In the genomic region with DNA sequence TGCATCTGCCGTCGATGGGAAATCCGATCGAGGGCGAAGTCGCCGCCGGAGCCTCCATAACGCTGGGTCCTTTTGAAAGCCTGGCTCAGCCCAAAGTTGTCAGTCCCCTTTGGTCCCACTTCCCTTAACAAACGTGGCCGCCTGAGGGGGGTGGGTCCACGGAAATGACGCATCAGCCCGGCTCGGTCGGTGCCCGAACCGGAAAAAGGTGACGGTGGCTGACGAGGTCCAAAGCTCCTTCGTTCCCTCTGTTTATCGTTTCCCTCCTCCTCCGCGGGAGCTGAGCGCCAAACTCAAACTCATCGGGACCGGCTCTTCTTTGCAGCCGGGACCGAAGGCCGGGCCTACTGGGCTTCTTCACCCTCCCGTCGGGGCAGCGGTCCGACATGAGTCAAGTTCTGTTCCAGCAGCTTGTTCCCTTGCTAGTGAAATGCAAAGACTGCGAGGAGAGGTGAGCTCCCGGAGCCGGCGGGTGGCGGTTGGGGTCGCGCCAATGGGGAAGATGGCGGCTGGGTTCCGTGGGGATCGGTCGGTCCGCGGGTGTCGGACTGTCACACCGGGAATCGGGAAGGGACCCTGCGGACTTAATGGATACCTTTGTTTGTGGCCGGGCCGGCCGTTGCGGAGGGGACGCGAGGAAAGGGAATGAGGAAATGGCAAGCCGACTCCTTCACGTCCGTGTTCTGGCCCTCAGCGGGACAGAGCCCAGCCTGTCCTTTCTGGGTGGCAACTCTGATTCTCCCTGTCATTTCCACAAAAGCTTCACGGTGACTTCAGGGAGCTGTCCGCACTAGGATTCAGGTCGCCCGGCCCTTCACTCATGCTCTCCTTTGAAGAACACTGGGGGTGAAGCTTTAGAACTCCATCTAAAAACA, we compare ENCODE assay signal across 8 mouse cellular contexts. TPM values are rescaled to one million over a fixed set of nuclear protein-coding genes. Genes with fewer than 3 reads are reported as not detected.
DNase-seq lines count a peak whose midpoint lies in the region; ATAC-seq and TF ChIP-seq lines count a peak whose summit lies in the region.

A gene (plus strand): TSS at position 255 of the 875 bp plus-strand sequence.

- H3K9ac ChIP-seq in forebrain, embryonic 12.5 days, result peak within 1 kb of the TSS; percentile 79
- peak within 1 kb of the TSS; percentile 84 for H3K9ac ChIP-seq in heart, postnatal 0 days (replicated peaks; ENCODE audit: low read depth, low read length)
- H3K9ac ChIP-seq in liver, embryonic 16.5 days (ENCODE audit: low read depth, low read length), result peak within 1 kb of the TSS; percentile 93
- H3K9ac ChIP-seq in neural tube, embryonic 13.5 days, result peak within 1 kb of the TSS; percentile 79

- peak; percentile 98 for DNase-seq in c-Kit-positive CD71-positive TER-119-positive erythroid progenitor cells, embryonic 14.5 days (ENCODE audit: low spot score)
- DNase-seq in heart, postnatal 0 days (ENCODE audit: low spot score), result peak; percentile 95
- peak; percentile 100 for DNase-seq in kidney, postnatal 4 days

- no peaks in the 10 kb centered on the region for H3K9me3 ChIP-seq in E14TG2a.4 (ENCODE audit: low read length)
- no peaks in the 10 kb centered on the region for H3K9me3 ChIP-seq in forebrain, embryonic 12.5 days
- H3K9me3 ChIP-seq in heart, postnatal 0 days (replicated peaks; ENCODE audit: control insufficient read depth, low read length), result no peaks in the 10 kb centered on the region
- H3K9me3 ChIP-seq in liver, embryonic 16.5 days (replicated peaks; ENCODE audit: control insufficient read depth, low read length), result no peaks in the 10 kb centered on the region
- no peaks in the 10 kb centered on the region for H3K9me3 ChIP-seq in neural tube, embryonic 13.5 days

- ATAC-seq in forebrain, embryonic 12.5 days (ENCODE audit: low FRiP score), result peak; percentile 98
- peak; percentile 97 for ATAC-seq in heart, postnatal 0 days (ENCODE audit: insufficient read depth, low read depth)
- ATAC-seq in liver, embryonic 16.5 days (ENCODE audit: low read depth), result peak; percentile 96
- ATAC-seq in neural tube, embryonic 13.5 days (ENCODE audit: low read depth), result peak; percentile 99

- H3K4me1 ChIP-seq in E14TG2a.4 (replicated peaks; ENCODE audit: low read depth, low read length), result peaks cover 51% of the 10 kb centered on the region
- peaks cover 12% of the 10 kb centered on the region for H3K4me1 ChIP-seq in forebrain, embryonic 12.5 days
- H3K4me1 ChIP-seq in heart, postnatal 0 days (ENCODE audit: control insufficient read depth, insufficient read depth), result peaks cover 7% of the 10 kb centered on the region
- H3K4me1 ChIP-seq in liver, embryonic 16.5 days (ENCODE audit: control insufficient read depth, low read depth, low read length), result peaks cover 13% of the 10 kb centered on the region
- peaks cover 18% of the 10 kb centered on the region for H3K4me1 ChIP-seq in neural tube, embryonic 13.5 days (replicated peaks)
- H3K4me1 ChIP-seq in testis, adult 2 months (ENCODE audit: control insufficient read depth, insufficient read depth, low read length), result no peaks in the 10 kb centered on the region

- TF ChIP-seq CTCF in E14TG2a.4 (conservative IDR thresholded peaks at IDR 0.05; ENCODE audit: low read length), result no peak
- TF ChIP-seq CTCF in heart, postnatal 0 days (IDR thresholded peaks at IDR 0.05; ENCODE audit: low read depth), result no peak
- TF ChIP-seq CTCF in testis, adult 2 months (IDR thresholded peaks at IDR 0.05; ENCODE audit: control insufficient read depth, insufficient read depth, insufficient replicate concordance, low read depth, low read length), result no peak

- peak; percentile 88 for TF ChIP-seq POLR2A in testis, adult 2 months (IDR thresholded peaks at IDR 0.05; ENCODE audit: control insufficient read depth, low read depth, low read length)

- H3K4me3 ChIP-seq in E14TG2a.4 (replicated peaks; ENCODE audit: low read length), result peak within 1 kb of the TSS; percentile 97
- H3K4me3 ChIP-seq in forebrain, embryonic 12.5 days (replicated peaks), result peak within 1 kb of the TSS; percentile 84
- H3K4me3 ChIP-seq in heart, postnatal 0 days (ENCODE audit: low read depth, low read length), result peak within 1 kb of the TSS; percentile 98
- peak within 1 kb of the TSS; percentile 95 for H3K4me3 ChIP-seq in liver, embryonic 16.5 days (ENCODE audit: low read depth, low read length)
- H3K4me3 ChIP-seq in neural tube, embryonic 13.5 days, result peak within 1 kb of the TSS; percentile 66
- H3K4me3 ChIP-seq in testis, adult 2 months (ENCODE audit: control insufficient read depth, low read depth, low read length), result peak within 1 kb of the TSS; percentile 99

- peaks cover 26% of the 10 kb centered on the region for H3K36me3 ChIP-seq in E14TG2a.4 (ENCODE audit: insufficient read depth, low read length)
- peaks cover 19% of the 10 kb centered on the region for H3K36me3 ChIP-seq in forebrain, embryonic 12.5 days (replicated peaks)
- peaks cover 17% of the 10 kb centered on the region for H3K36me3 ChIP-seq in heart, postnatal 0 days (replicated peaks; ENCODE audit: control insufficient read depth, insufficient read depth, low read length)
- peaks cover 4% of the 10 kb centered on the region; the same call in 1 of the 2 replicates for H3K36me3 ChIP-seq in liver, embryonic 16.5 days (ENCODE audit: control insufficient read depth, insufficient read depth)
- H3K36me3 ChIP-seq in neural tube, embryonic 13.5 days, result peaks cover 20% of the 10 kb centered on the region
- no peaks in the 10 kb centered on the region; the same call in 1 of the 2 replicates for H3K36me3 ChIP-seq in testis, adult 2 months (ENCODE audit: control insufficient read depth, insufficient read depth, low read length)

- peak within 1 kb of the TSS; percentile 85 for H3K27ac ChIP-seq in forebrain, embryonic 12.5 days
- H3K27ac ChIP-seq in heart, postnatal 0 days (ENCODE audit: low read depth), result peak within 1 kb of the TSS; percentile 90
- peak within 1 kb of the TSS; percentile 89 for H3K27ac ChIP-seq in liver, embryonic 16.5 days (ENCODE audit: low read length)
- peak within 1 kb of the TSS; percentile 86 for H3K27ac ChIP-seq in neural tube, embryonic 13.5 days (replicated peaks)
- H3K27ac ChIP-seq in testis, adult 2 months (ENCODE audit: control insufficient read depth, insufficient read depth, low read depth, low read length), result peak within 1 kb of the TSS; percentile 98

- peak; percentile 86; the same call in 1 of the 2 replicates for TF ChIP-seq EP300 in heart, postnatal 0 days (IDR thresholded peaks at IDR 0.05; ENCODE audit: low read depth)

- H3K4me2 ChIP-seq in forebrain, embryonic 12.5 days, result peak within 1 kb of the TSS; percentile 70
- H3K4me2 ChIP-seq in heart, postnatal 0 days (ENCODE audit: low read depth, low read length), result peak within 1 kb of the TSS; percentile 88
- peak within 1 kb of the TSS; percentile 75 for H3K4me2 ChIP-seq in liver, embryonic 16.5 days (ENCODE audit: low read depth, low read length)
- H3K4me2 ChIP-seq in neural tube, embryonic 13.5 days, result peak within 1 kb of the TSS; percentile 84

- WGBS in forebrain, embryonic 12.5 days, result under 1% methylated on average over 65 of the region's 65 CpGs
- WGBS in heart, postnatal 0 days, result under 1% methylated on average over 65 of the region's 65 CpGs
- under 1% methylated on average over 64 of the region's 65 CpGs for WGBS in liver, embryonic 16.5 days (ENCODE audit: insufficient replicate concordance)
- under 1% methylated on average over 65 of the region's 65 CpGs for WGBS in neural tube, embryonic 13.5 days

- no peaks in the 10 kb centered on the region for H3K27me3 ChIP-seq in E14TG2a.4 (ENCODE audit: insufficient read depth, low read length)
- H3K27me3 ChIP-seq in forebrain, embryonic 12.5 days, result no peaks in the 10 kb centered on the region
- no peaks in the 10 kb centered on the region for H3K27me3 ChIP-seq in heart, postnatal 0 days (ENCODE audit: control insufficient read depth, insufficient read depth, low read length)
- H3K27me3 ChIP-seq in liver, embryonic 16.5 days (ENCODE audit: control insufficient read depth, insufficient read depth, low read depth, low read length), result no peaks in the 10 kb centered on the region
- no peaks in the 10 kb centered on the region for H3K27me3 ChIP-seq in neural tube, embryonic 13.5 days
- no peaks in the 10 kb centered on the region for H3K27me3 ChIP-seq in testis, adult 2 months (ENCODE audit: control insufficient read depth, insufficient read depth, low read length)

RNA-seq across cellular contexts. Expression of the gene that starts here (rescaled TPM):
- polyA plus RNA-seq in forebrain, embryonic 12.5 days (2016; fragmentation: Nextera tagmentation; extraction: Ambion mirVana), result 36.0 and 37.1 TPM in 2 replicates
- 1.3 and 1.6 TPM in 2 replicates for total RNA-seq in heart, postnatal 0 days (2014; rRNA removed; ENCODE audit: low replicate concordance)
- polyA plus RNA-seq in heart, postnatal 0 days (2015; fragmentation: Nextera tagmentation; extraction: Ambion mirVana), result 4.7 and 4.8 TPM in 2 replicates
- polyA plus RNA-seq in liver, embryonic 16.5 days (2015; fragmentation: Nextera tagmentation; extraction: Ambion mirVana), result 17.3 and 17.8 TPM in 2 replicates
- polyA plus RNA-seq in neural tube, embryonic 13.5 days (2015; fragmentation: Nextera tagmentation; extraction: Ambion mirVana), result 18.4 and 18.9 TPM in 2 replicates
- polyA plus RNA-seq in testis, adult 2 months (2012; rRNA removed), result 21.4 and 22.8 TPM in 2 replicates

Comparison
In these comparisons a context has a peak if more than half of its experiments do, and no peak if none do; other contexts are left out.
1. Peak in every context shown above with its lines: DNase-seq, ATAC-seq, H3K4me3 ChIP-seq and H3K27ac ChIP-seq.